Mouse (Mus musculus) lung, postnatal 0 days (tissue): ENCODE measurements around the gene Cox20.

Source experiments
- CTCF ChIP-seq: IDR thresholded peaks from 2 replicates; pipeline ENCODE4 v1.5.1; 2016; ENCODE audit warnings: antibody characterized with exemption, mild to moderate bottlenecking
- EP300 ChIP-seq: IDR thresholded peaks from 2 replicates; pipeline ENCODE4 v1.6.1; 2016; ENCODE audit warnings: antibody characterized with exemption, mild to moderate bottlenecking, control low read depth

DNA sequence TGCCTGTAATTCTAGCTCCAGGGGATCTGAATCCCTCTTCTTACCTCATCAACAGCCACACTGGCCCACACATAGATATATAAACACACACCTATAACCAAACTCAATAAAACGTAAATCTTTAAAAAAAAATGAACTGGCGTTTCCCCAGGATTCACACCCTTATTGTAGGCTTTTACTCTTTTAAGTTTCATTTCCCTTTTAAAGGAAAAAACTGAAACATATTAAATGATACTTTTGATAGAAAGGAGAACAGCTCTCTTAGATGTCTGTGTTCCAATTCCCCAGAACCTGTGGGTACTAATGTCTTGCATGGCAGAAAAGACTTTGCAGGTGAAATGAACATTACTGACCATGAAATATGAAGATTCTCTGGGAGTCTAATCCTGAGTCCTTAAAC lies 31.9 kb downstream of the Cox20 start:
- TF ChIP-seq CTCF (no peak), EP300 (no peak)
